Mouse (Mus musculus) heart, adult 8-10 months (tissue): ENCODE results near the gene Gm17428. TPM values are rescaled to one million over a fixed set of nuclear protein-coding genes. Genes with fewer than 3 reads are reported as not detected.
A peak's percentile ranks its signal among the peaks of the same experiment; 100 is the strongest.
"Not testable (repeated sequence)": the region's sequence is repeated elsewhere in the genome, so short reads cannot be mapped to it uniquely, and the experiment has no call there.

Experiments
- DNase-seq: peaks from one replicate; pipeline ENCODE4 v3.0.0; 2022; ENCODE audit warnings: low spot score
- total RNA-seq, 4 experiments: library from RNA; stranded (reverse); gene quantifications; 2 replicates each; pipeline ENCODE4 v1.2.4; 2022

Gm17428 gene
- total RNA-seq, 4 experiments from 2014 or later, result not detected

DNA sequence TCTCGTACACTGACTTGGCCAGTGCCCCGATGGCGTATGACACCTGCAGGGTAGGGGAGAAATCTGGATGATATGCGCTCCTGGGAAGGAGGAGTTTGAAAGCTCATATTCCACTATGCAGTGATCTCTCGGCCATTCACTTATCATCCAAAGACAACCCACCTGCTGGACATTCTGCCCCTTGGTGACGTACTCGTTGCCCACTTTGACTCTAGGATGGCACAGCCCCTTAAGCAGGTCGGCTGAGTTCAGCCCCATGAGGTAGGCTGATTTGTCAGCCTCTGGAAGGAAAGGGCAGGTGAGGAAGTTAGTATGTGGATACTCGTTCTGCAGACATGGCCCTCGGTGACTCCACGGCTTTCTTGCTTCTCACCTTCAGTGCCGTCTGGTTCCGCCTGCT lies 12.1 kb downstream of the Gm17428 start:
- no peak for DNase-seq

DNA sequence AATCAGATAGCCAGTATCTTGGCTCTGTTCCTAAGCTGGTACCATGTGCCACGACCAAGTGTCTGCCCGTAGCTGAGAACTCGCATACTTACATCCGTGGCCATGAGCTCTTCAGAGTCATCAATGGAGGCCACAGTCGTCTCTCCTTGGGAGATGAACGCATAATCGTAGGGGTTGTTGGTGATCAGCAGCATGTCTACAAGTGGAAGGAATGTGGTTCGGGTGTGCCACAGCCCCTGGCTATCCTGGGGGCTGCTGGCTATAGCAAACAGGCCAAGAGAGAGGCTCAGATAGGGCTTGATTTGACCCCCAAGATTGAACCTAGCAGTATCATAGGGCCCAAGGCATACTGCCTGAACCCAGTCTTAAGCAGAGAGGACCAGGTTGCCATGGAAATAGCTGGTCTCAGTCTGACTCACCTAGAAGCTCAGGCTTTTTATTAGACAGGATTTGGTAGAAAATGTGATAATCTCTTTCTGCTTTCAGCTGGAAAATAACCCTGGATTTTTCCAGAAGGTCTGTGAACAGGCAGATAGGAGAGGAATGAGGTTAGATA lies 13.2 kb downstream of the Gm17428 start:
- DNase-seq, result no peak

DNA sequence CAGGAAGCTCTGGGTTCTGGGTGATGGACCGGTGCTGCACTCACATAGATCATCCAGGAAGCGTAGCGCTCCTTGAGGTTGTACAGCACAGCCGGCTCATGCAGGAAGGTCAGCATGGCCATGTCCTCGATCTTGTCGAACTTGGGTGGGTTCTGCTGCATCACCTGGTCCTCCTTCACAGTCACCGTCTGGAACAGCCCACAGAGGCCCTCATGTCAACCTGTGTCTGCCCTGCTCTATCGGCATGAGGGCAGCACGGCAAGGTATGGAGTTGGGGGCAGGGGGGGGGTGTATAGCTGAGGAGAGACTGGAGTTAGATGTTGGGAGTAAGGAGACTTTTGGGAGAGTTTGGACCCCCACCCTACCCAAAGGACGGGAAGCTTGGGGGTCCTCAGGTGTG lies 15.5 kb downstream of the Gm17428 start:
- DNase-seq, result no peak

DNA sequence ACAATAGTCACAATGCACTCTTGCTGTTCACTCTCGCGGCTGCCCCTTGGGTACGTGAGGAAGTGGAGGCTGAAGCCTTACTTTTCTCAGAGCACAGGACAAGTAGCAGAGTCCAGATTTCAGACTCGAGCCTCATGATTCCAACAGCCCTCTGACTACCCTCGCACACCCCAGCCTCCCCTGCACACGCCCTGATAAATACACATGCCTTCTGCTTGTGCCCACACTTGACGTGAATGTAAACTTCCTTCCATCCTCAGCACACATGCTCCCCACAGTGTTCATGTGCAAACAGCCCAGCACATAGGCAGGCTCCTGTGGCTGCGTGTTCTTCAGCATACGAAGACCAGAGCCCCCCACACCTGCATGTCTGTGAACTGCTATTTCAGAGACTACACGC lies 16.9 kb downstream of the Gm17428 start:
- no peak for DNase-seq

DNA sequence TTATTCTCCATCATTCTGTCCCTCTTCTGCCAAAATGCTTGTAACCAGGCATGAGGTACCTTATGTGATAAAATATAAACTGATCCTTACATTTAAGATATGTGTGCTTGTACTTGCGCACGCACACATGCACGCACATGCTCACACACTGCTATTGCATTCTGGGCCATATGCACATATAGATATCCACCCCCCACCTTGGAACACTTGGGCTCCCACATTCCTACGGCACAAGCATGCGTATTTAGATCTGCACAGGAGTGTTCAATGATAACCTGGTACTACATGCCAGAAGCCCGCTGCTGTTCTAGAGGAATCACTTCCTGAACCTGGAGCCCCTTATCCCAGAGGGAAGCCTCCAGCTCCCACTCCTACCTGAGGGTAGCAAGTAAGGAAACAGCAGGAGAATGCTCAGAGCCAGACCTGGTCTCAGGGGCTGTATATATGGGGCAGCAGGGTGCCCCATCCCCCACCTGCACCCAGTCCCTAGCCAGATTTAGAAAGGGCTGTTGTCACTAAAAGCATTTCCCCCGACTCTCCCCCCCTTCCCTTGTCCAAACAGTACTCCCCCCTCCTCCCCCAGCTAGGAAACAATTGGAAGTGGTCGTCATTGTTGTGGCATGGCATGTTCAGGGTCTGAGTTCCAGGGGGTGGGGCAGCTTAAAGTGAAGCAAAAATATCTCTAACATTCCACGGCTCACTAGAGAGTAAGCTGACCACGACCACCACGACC lies 17.6 kb downstream of the Gm17428 start, which contains the start of gene Myh7:
TSS of gene Myh7 (minus strand) at position 491 of the 733 bp plus-strand sequence.
- DNase-seq, result no peak

DNA sequence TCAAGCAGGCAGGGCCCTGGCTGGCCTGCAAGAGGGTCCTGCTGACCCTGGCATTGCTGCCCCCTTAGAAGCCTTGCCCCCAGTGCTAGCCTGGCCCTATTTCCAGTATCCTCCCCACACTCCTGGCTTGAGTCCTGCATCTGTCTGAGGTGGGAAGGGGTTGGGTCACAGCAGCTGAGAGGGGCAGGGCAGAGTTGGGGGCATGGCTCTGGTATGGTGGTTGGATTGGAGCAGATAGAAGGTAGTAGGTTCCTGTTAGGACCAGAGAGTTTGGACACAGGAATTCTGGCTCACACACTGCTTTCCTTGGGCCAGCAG lies 18.1 kb downstream of the Gm17428 start:
- DNase-seq, result no peak

DNA sequence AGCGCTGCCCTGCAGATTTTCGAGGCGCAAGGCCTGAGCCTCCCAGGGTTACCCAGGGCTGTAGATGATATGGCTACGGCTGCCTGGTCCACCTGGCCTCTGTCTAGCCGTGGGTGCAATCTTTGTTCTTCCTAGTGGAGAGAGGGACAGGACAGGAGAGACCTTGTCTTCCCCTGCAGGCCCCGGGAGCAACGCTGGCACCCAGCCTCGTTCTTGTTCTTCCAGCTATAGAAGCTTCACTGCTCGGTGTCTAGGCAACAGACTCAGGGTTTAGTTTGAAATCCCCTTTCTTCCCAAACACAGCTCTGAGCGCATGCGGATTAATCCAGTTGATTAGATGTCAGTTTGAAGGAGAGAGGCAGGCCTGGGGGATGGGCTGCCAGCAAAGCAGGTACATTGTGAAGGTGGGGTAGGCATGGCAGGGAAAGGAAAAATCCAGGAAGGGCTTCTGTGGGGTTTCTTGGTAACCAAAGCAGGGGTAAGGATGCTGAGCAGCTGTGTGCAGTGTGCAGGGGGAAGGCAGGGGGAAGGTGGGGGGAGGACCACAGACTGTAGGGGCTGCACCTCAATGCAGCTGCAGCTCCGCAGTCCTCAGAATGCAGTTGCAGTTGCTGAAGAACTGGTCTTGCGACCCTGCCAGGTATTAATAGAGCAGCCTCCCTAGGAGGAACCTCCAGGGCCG lies 18.9 kb downstream of the Gm17428 start:
- no peak for DNase-seq

DNA sequence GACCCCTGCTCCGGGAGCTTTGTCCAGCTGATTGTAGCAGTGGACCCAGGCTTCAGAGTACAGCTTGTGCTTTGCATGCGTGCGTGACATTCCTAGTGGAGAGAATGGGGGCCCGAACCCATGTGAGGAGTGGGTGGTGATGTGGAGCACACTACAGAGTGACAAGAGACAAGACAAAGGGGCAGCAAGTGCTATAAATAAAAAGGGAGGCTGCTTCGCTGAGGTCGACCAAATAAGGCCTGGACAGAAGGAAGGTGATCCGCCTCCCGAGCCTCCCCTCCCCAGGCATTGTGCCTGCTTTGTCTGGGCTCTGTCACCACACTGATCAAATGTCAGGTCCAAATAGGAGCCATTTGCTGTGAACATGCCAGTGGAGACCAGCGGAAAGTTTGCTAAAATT lies 20.1 kb downstream of the Gm17428 start:
- no peak for DNase-seq

DNA sequence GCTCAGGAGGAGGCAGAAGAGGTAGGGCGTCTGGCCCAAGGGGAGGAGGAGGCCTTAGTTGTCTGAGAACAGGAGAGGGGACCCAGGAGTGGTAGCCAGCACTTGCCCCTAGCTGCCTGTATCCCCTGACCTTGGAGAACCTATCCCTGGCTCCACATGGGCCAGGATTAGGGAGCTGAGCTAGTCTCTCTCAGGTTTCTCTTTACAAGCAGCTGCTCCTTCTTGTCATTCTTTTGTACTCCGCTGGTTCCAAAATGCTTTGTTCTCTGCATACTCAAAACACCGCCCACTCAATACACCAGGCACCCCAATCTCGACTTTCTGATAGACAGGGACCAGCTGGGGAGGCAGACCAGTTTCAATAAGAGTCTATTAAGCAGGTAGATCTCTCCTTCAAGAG lies 20.6 kb downstream of the Gm17428 start:
- no peak for DNase-seq

DNA sequence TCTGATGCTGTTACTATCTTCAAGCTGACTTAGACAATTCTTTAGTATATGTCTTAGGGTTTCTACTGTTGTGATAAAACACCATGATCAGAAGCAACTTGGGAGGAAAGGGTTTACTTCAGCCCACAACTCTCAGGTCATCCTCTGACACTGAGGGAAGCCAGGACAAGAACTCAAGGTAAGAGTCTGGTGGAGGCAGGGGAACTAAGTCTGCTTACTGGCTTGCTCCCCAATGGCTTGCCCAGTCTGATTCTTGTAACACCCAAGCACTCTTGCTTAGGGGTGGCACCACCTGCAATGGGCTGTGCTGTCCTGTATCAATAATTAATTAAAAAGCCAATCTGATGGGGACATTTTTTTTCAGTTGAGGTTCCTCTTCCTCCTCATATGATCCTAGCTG lies 21.9 kb downstream of the Gm17428 start:
- DNase-seq, result no peak

DNA sequence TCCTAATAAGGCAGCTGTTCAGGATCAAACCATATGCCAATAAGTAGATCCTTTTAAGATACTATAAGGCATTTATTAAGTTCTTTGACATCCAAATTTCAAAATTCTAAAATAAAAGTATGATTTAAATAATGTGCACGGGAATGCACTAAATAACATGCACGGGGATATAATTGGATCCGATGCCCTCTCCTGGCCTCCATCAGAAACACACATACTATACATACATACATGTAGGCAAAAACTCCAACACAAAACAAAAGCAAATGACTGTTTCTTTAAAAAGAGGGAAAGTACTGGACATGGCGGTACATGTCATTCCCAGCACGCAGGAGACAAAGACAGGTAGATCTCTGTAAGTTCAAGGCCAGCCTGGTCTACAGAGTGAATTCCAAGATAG lies 23.1 kb downstream of the Gm17428 start:
- DNase-seq, result not testable (repeated sequence)

DNA sequence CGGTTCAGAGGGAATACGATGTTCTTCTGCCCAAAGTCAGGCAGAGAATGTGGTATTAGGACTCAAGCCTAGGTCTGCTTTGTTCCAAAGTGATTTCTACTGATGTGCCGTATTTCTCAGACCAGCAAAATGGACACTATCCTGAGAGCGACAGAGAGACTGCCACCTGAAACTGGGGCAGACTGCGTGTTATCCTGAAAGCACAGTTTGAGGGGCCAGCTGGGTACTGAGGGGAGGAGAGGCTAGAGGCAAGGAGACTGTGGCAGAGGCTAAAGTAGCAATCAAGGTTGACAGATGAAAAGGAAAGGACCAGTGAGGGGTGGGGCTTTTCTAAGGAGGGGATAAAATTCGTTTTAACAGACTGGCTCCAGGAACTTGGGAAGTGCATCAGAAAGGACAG lies 24.1 kb downstream of the Gm17428 start:
- no peak for DNase-seq

DNA sequence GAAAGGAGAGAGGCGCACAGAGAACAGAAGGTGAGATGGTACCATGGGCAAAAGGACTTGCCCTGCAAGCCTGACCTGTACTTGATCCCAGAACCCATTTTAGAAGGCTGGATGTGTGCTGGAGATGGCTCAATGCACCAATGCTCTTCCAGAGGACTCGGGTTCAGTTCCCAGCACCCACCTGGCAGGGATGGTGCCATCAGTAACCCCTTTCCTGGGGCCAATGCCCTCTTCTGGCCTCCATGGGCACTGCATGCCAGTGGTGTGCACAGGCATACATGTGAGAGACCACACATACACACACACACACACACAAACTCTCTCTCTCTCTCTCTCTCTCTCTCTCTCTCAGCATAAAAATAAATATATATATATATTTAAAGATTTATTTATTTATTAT lies 24.7 kb downstream of the Gm17428 start:
- DNase-seq, result no peak

DNA sequence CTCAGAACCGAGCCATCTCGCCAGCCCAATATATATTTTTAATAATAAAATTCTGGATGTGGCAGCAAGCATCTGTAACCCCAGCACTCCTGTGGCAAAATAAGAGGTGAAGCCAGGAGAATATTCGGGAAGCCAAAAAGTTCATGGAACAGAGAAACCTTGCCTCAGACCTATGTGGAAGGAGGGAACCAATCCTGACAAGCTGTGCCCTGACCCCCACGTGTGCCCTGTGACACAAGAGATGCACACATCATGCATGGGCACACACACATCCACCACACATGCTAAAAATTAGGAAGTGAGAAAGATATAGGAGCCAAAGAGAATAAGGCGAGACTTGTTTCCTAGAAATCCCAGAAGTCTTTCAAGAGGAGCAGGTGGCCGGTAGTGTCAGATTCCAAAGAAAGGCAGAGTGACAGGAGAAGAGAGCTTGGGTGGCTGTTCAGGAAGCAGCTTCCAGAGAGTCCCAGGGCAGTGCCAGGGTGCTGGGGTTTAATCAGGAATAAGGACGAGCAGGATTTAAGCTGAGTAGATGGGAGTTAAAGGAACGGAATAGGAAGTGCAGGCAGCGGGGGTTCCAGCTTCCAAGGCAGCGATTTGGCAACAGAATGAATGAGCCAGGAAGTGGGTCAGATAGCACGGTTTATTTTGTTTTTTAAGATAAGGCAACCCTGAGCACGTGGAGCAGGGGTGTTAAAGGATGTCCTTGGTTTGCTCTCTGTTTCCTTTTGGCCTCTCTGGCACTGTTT lies 25.4 kb downstream of the Gm17428 start:
- no peak for DNase-seq

DNA sequence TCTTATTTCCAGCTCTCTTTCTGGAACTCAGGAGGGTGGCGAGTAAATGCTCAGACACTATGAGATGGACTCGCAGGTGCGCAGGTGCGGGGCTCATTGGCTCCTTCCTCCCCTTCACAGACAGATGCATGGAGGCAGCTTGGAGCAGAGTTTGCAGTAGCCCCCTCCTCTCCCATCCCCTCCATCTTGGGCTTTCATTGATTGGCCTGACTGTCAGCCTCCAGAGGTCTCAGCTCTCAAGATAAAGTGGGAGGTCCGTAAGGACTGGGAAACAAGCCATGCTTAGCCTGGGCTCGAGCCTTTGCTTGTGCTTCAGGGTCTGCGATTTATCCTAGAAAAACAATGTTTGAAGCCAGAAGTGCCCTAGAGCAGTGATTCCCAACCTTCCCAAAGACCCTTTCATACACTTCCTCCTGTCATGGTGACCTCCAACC lies 26.0 kb downstream of the Gm17428 start:
- no peak for DNase-seq

DNA sequence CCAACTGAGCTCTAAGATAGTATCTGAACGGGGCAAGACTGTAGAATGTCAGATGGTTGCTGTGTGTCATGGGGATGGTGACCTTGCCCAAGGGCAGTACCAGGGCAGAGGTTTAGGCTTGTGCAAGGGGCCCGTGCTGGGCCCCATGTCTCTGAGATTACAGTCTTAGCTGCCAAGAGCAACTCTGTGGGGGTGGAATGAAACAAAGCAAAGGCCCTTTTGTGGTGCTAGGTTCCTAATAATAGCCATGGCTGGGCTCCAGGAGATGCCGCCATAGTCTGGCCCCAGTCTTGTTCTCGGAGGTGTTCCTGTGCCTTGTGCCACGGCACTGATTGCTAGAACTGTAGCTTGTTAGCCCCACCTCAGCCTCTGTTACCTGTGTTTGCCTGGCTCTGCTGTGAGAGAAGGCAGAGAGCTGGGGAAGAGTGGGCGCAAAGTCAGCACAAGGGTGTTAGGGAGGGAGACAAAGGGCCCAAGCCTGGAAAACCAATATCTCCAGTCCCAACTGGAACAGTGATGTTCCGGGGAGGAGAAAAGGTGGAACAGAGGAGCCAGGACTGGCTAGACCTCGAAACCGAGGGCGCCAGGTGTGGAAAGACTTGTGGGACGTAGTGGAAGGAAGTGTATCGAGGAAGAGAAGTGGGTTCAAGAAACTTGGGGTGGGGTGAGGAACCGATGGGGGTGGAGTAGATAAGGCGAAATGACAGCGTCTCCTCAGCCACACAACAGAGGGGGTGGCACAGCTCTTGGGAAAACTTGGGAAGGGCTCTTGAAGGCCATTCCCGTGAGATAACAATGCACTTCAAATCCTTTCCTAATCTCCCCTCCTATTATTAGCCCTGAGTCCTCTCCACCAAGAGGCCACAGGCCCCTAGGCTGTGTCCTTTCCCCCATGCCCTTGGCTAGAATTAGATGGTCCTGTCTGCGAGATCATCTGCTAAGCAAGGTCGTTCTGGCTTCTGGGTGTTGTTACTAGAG lies 27.4 kb downstream of the Gm17428 start:
- DNase-seq, result peak; percentile 62

DNA sequence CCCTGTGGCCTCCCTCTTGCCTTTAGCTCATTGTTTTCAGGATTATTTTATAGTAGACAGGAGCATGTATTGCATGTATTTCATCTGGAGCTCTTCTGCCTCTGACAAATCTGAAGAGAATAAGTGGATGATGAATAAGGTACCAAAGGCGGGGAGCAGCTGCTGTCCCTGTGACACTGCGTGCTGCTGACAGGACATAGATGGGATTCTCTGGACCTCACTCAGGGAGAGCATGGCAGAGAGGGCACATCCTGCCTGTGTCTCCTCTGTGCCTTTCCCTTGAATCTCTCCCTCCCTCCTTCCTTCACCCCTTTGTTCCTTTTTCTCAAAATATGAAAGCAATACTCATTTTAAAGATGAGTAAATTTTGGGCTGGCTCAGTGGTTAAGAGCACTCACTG lies 28.8 kb downstream of the Gm17428 start:
- no peak for DNase-seq

DNA sequence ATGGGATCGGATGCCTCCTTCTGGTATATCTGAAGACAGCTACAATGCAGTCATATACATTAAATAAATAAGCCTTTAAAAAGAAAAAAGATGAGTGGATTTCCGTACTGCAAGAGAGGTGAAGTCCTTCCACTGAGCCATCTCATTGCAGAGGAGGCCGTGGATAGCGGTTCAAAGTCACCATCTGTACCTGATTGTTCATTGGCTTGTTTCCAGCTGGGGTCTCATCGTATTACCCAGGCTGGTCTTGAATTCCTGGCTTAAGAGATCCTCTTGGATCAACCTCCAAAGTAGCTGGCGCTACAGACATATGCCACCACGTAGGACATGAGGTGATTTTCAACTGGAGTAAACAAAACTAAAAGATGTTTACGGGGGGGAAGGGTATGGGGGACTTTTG lies 29.2 kb downstream of the Gm17428 start:
- DNase-seq, result no peak

DNA sequence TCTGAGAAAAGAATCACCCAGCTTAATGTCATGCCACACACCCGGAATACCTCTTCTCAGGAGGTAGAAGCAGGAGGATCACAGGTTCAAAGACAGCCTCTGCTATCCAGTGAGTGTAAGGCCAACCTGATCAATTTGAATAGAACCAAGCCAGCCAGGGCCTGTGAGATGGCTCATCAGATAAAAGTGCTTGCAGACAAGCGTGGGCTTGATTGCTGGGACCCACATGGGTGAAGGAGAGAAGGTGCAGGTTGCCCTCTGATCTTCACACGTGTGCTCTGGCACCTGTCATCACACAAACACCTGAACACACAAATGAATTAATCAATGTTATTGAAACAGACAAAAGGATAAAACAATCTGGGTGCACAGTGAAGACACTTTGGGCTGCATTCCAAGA lies 29.8 kb downstream of the Gm17428 start:
- no peak for DNase-seq

DNA sequence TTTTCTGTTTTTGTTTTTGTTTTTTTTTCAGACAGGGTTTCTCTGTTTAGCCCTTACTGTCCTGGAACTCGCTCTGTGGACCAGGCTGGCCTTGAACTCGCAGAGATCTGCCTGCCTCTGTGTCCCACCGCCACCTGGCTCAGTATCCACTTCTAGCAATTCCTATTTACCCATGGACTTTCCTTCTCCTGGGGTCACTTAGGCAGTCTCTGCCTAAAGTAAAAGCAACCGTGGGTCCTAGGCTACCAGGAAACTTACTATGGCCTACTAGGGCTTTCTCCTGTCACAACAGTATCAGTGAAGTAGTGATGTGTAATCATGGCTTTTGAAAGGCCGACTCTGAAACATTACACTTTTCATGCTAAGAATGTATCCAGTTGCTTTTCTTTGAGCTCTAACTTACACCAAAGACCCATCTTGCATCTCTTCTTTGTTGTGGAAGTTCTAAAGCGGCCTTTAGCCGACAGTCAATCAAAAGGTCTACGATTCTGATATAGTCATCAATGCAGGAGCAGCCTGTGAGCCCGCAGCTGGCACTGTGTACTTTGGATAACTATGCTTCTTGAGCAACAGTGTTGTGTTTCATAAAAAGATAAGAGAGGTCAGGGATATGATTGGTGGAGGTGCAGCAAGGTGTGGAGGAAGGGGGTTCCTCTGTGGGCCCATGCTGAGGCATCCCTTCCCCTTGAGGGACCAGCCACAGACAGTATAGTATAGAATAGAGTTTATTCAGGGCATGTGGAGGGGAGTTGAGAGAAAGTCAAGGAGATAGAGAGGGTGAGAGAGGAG lies 30.6 kb downstream of the Gm17428 start:
- no peak for DNase-seq

DNA sequence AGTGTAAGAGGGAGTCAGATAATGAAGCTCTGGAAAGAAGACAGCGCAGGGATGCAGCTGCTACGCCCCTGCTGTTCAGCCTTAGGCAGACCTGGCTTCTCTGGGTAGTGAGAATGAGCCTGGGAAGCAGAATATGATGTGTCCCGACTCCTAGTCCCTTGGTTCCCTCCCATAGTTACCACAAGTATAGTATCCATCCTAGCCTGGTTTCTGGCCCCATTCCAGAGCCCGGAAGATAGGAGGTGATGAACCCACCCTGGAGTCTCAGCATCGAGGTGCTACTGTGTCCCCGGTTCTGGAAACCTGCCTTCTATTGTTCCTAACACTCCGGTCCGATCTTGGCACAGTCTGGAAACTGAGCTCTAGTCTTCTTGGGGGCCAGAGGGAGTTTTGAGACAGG lies 31.7 kb downstream of the Gm17428 start:
- no peak for DNase-seq
